Mouse (Mus musculus) small intestine, adult 2 months (tissue): ENCODE data around the gene Pitpnb.

Source experiments
- CTCF ChIP-seq: fragments of 200-500 bp; IDR thresholded peaks from 2 replicates; pipeline ENCODE4 v1.5.1; 2012; ENCODE audit warnings: low read depth, mild to moderate bottlenecking, control low read depth, inconsistent platforms, low read length, moderate library complexity, mixed read lengths; ENCODE audit not compliant: insufficient replicate concordance, insufficient read length; ENCODE audit errors: extremely low read depth
- POLR2A ChIP-seq: fragments of 200-500 bp; IDR thresholded peaks from 2 replicates; pipeline ENCODE4 v1.6.1; 2012; ENCODE audit warnings: low read depth, mild to moderate bottlenecking, control low read depth, inconsistent platforms, low read length, moderate library complexity

GRCm38 (mm10) chr5:111304730-111305129 lies 25.8 kb upstream of the Pitpnb start:
- TF ChIP-seq POLR2A (no peak), CTCF (no peak)
